Mouse (Mus musculus) brain, embryonic 14.5 days (tissue): ENCODE measurements around the gene Gpr139.

Experiments
- CTCF ChIP-seq: fragments of 200-500 bp; IDR thresholded peaks from 2 replicates; pipeline ENCODE4 v1.5.1; 2012; ENCODE audit warnings: inconsistent platforms, mild to moderate bottlenecking, moderate library complexity, borderline replicate concordance; ENCODE audit not compliant: insufficient read depth, insufficient read length; ENCODE audit errors: extremely low read depth
- POLR2A ChIP-seq: fragments of 200-500 bp; IDR thresholded peaks from 2 replicates; pipeline ENCODE4 v1.6.1; 2012; ENCODE audit warnings: mild to moderate bottlenecking, inconsistent platforms, borderline replicate concordance; ENCODE audit not compliant: poor library complexity, insufficient read depth, insufficient read length, severe bottlenecking; ENCODE audit errors: extremely low read depth

DNA sequence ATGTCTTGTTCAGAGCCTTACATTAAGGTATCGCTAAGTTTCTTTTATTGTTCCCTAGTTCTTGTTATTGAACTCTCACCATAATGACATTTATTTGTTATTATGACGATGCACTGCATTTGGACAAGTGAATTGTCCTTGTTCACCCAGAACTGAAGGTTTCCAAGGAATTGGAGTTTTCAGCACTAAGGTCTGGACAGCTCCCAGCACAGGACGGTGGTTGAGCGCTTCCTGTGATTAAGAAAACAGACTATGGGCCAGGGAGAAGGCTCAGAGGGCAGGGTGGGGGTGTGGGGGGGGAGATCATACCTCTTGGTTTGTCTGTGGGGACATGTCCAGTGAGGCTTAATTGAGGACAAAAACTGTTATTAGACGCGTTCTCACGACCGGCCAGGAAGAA, 72.6 kb downstream of the Gpr139 start:
- TF ChIP-seq CTCF (no peak), POLR2A (no peak)
